Mouse (Mus musculus): ENCODE measurements at regions not wholly inside any gene's neighbourhood (a gene's known extent, or its start where the extent isn't known, plus 50 kb on each side); places are given as distances from the start of the nearest gene placed in this dataset.

GRCm38 (mm10) chr13:6156191-6156590 lies 294.9 kb downstream of the Klf6 start:
- H3K27ac ChIP-seq (ENCODE audit: low read depth): no peak overlapping the region
- H3K9ac ChIP-seq: no peak overlapping the region
- no peak overlapping the region for H3K4me2 ChIP-seq
- TF ChIP-seq CTCF (IDR thresholded peaks at IDR 0.05; ENCODE audit: low read depth): no peak
- whole genome bisulfite sequencing: 66% methylated on average over 4 of the region's 4 CpGs
- no peaks in the 10 kb centered on the region for H3K4me1 ChIP-seq (ENCODE audit: insufficient read depth)
- no peaks in the 10 kb centered on the region for H3K9me3 ChIP-seq (ENCODE audit: low read depth, low read length)
- DNase-seq (no peak), ATAC-seq (ENCODE audit: insufficient read depth) (no peak)
- H3K4me3 ChIP-seq (ENCODE audit: low read depth, low read length): no peak overlapping the region
- H3K27me3 ChIP-seq (ENCODE audit: insufficient read depth, low read length): no peaks in the 10 kb centered on the region
- H3K36me3 ChIP-seq (ENCODE audit: insufficient read depth): no peaks in the 10 kb centered on the region

GRCm38 (mm10) chr13:6157029-6157428 lies 295.7 kb downstream of the Klf6 start:
- Histone ChIP-seq H3K4me3 (ENCODE audit: low read depth, low read length) (no peak overlapping the region), H3K27ac (ENCODE audit: low read depth) (no peak overlapping the region), H3K36me3 (ENCODE audit: insufficient read depth) (no peaks in the 10 kb centered on the region), H3K27me3 (ENCODE audit: insufficient read depth, low read length) (no peaks in the 10 kb centered on the region), H3K9ac (no peak overlapping the region), H3K4me2 (no peak overlapping the region), H3K4me1 (ENCODE audit: insufficient read depth) (no peaks in the 10 kb centered on the region), H3K9me3 (ENCODE audit: low read depth, low read length) (no peaks in the 10 kb centered on the region)
- no peak for TF ChIP-seq CTCF (IDR thresholded peaks at IDR 0.05; ENCODE audit: low read depth)
- DNase-seq (no peak), ATAC-seq (ENCODE audit: insufficient read depth) (no peak)
- WGBS: 53% methylated on average over 3 of the region's 3 CpGs

GRCm38 (mm10) chr13:6157946-6158345 lies 296.7 kb downstream of the Klf6 start:
- no peak overlapping the region for H3K9ac ChIP-seq
- ATAC-seq (ENCODE audit: insufficient read depth): no peak
- no peak overlapping the region for H3K4me2 ChIP-seq
- H3K27me3 ChIP-seq (ENCODE audit: insufficient read depth, low read length): no peaks in the 10 kb centered on the region
- TF ChIP-seq CTCF (IDR thresholded peaks at IDR 0.05; ENCODE audit: low read depth): no peak
- no peak overlapping the region for H3K27ac ChIP-seq (ENCODE audit: low read depth)
- H3K4me3 ChIP-seq (ENCODE audit: low read depth, low read length): no peak overlapping the region
- WGBS: 62% methylated on average over 4 of the region's 4 CpGs
- H3K4me1 ChIP-seq (ENCODE audit: insufficient read depth): no peaks in the 10 kb centered on the region
- H3K36me3 ChIP-seq (ENCODE audit: insufficient read depth): no peaks in the 10 kb centered on the region
- no peaks in the 10 kb centered on the region for H3K9me3 ChIP-seq (ENCODE audit: low read depth, low read length)
- no peak for DNase-seq

- Histone ChIP-seq H3K4me3 (ENCODE audit: low read depth, low read length) (no peak overlapping the region), H3K4me2 (no peak overlapping the region), H3K4me1 (ENCODE audit: insufficient read depth) (no peaks in the 10 kb centered on the region), H3K27ac (ENCODE audit: low read depth) (no peak overlapping the region), H3K36me3 (ENCODE audit: insufficient read depth) (no peaks in the 10 kb centered on the region), H3K27me3 (ENCODE audit: insufficient read depth, low read length) (no peaks in the 10 kb centered on the region), H3K9me3 (ENCODE audit: low read depth, low read length) (no peaks in the 10 kb centered on the region), H3K9ac (no peak overlapping the region)
- ATAC-seq (ENCODE audit: insufficient read depth) (no peak), DNase-seq (no peak)
- 49% methylated on average over 2 of the region's 2 CpGs for WGBS
- TF ChIP-seq CTCF (IDR thresholded peaks at IDR 0.05; ENCODE audit: low read depth): no peak
Observed at GRCm38 (mm10) chr13:6159412-6159811, 298.1 kb downstream of the Klf6 start.

GRCm38 (mm10) chr13:6165916-6166315 lies 304.6 kb downstream of the Klf6 start:
- Histone ChIP-seq H3K9me3 (ENCODE audit: low read depth, low read length) (no peaks in the 10 kb centered on the region), H3K27me3 (ENCODE audit: insufficient read depth, low read length) (no peaks in the 10 kb centered on the region), H3K9ac (no peak overlapping the region), H3K36me3 (ENCODE audit: insufficient read depth) (no peaks in the 10 kb centered on the region), H3K27ac (ENCODE audit: low read depth) (no peak overlapping the region), H3K4me1 (ENCODE audit: insufficient read depth) (no peaks in the 10 kb centered on the region), H3K4me2 (no peak overlapping the region), H3K4me3 (ENCODE audit: low read depth, low read length) (no peak overlapping the region)
- no peak for DNase-seq
- no peak for TF ChIP-seq CTCF (IDR thresholded peaks at IDR 0.05; ENCODE audit: low read depth)
- 81% methylated on average over 4 of the region's 4 CpGs for WGBS
- no peak for ATAC-seq (ENCODE audit: insufficient read depth)

- WGBS: 79% methylated on average over 1 of the region's 1 CpGs
- Histone ChIP-seq H3K4me3 (ENCODE audit: low read depth, low read length) (no peak overlapping the region), H3K4me2 (no peak overlapping the region), H3K9ac (no peak overlapping the region), H3K36me3 (ENCODE audit: insufficient read depth) (no peaks in the 10 kb centered on the region), H3K4me1 (ENCODE audit: insufficient read depth) (no peaks in the 10 kb centered on the region), H3K9me3 (ENCODE audit: low read depth, low read length) (no peaks in the 10 kb centered on the region), H3K27ac (ENCODE audit: low read depth) (no peak overlapping the region), H3K27me3 (ENCODE audit: insufficient read depth, low read length) (no peaks in the 10 kb centered on the region)
- ATAC-seq (ENCODE audit: insufficient read depth): no peak
- TF ChIP-seq CTCF (IDR thresholded peaks at IDR 0.05; ENCODE audit: low read depth): no peak
- DNase-seq: no peak
Observed at GRCm38 (mm10) chr13:6167055-6167761, 305.9 kb downstream of the Klf6 start.

- no peaks in the 10 kb centered on the region for H3K27me3 ChIP-seq (ENCODE audit: insufficient read depth, low read length)
- no peak overlapping the region for H3K4me3 ChIP-seq (ENCODE audit: low read depth, low read length)
- H3K4me2 ChIP-seq: no peak overlapping the region
- no peaks in the 10 kb centered on the region for H3K9me3 ChIP-seq (ENCODE audit: low read depth, low read length)
- ATAC-seq (ENCODE audit: insufficient read depth): no peak
- TF ChIP-seq CTCF (IDR thresholded peaks at IDR 0.05; ENCODE audit: low read depth): no peak
- H3K27ac ChIP-seq (ENCODE audit: low read depth): no peak overlapping the region
- no peaks in the 10 kb centered on the region for H3K36me3 ChIP-seq (ENCODE audit: insufficient read depth)
- DNase-seq: no peak
- no peaks in the 10 kb centered on the region for H3K4me1 ChIP-seq (ENCODE audit: insufficient read depth)
- H3K9ac ChIP-seq: no peak overlapping the region
Observed at GRCm38 (mm10) chr13:6173095-6173494, 311.8 kb downstream of the Klf6 start.
